Mouse (Mus musculus) forebrain, embryonic 16.5 days (tissue): ENCODE data around the gene Rspo1. TPM values are rescaled to one million over a fixed set of nuclear protein-coding genes. Genes with fewer than 3 reads are reported as not detected.

ENCODE experiments used
- ATAC-seq: fragments of 200-750 bp; cut with Nextera tagmentation; 2 replicates; pipeline ENCODE4 v1.8.0; 2017; ENCODE audit warnings: mild to moderate bottlenecking, moderate library complexity
- H3K27ac ChIP-seq: fragments of 300-500 bp; sonication (generic); 2 replicates; pipeline ENCODE4 v1.5.1; 2014; ENCODE audit warnings: low read length, control low read depth
- H3K27me3 ChIP-seq: fragments of 300-500 bp; sonication (generic); replicated peaks from 2 replicates; pipeline ENCODE4 v1.6.1; 2014; ENCODE audit warnings: low read length; ENCODE audit not compliant: control insufficient read depth, insufficient read depth
- H3K36me3 ChIP-seq: fragments of 300-500 bp; sonication (generic); 2 replicates; pipeline ENCODE4 v1.6.1; 2014; ENCODE audit not compliant: control insufficient read depth, insufficient read depth
- H3K4me1 ChIP-seq: fragments of 300-500 bp; sonication (generic); replicated peaks from 2 replicates; pipeline ENCODE4 v1.6.1; 2014; ENCODE audit warnings: low read length; ENCODE audit not compliant: control insufficient read depth, insufficient read depth
- H3K4me2 ChIP-seq: fragments of 300-500 bp; sonication (generic); 2 replicates; pipeline ENCODE4 v1.6.1; 2014; ENCODE audit warnings: mild to moderate bottlenecking, low read length, control low read depth
- H3K4me3 ChIP-seq: fragments of 300-500 bp; sonication (generic); replicated peaks from 2 replicates; pipeline ENCODE4 v1.5.1; 2014; ENCODE audit warnings: mild to moderate bottlenecking, low read length, control low read depth
- H3K9ac ChIP-seq: fragments of 300-500 bp; sonication (generic); replicated peaks from 2 replicates; pipeline ENCODE4 v1.6.1; 2014; ENCODE audit warnings: low read depth, low read length, control low read depth
- H3K9me3 ChIP-seq: fragments of 300-500 bp; sonication (generic); 2 replicates; pipeline ENCODE4 v1.6.1; 2016; ENCODE audit warnings: low read length; ENCODE audit not compliant: control insufficient read depth
- WGBS: fragments of 180-500 bp; shearing (Covaris S2); extraction: QIAGEN DNeasy Blood & Tissue Kit; methylation state at CpG from one replicate; pipeline ENCODE4 v1.1.7; 2014; 5-methylcytosine and 5-hydroxymethylcytosine counted together
- polyA plus RNA-seq: library from polyadenylated mRNA; unstranded; fragments of >200 nt; fragmentation: Nextera tagmentation; extraction: Ambion mirVana; gene quantifications from 2 replicates; pipeline ENCODE4 v1.2.1, GENCODE M21; 2015

Rspo1 gene
- polyA plus RNA-seq, 1 experiment from 2014 or later, result 1.1 TPM

DNA sequence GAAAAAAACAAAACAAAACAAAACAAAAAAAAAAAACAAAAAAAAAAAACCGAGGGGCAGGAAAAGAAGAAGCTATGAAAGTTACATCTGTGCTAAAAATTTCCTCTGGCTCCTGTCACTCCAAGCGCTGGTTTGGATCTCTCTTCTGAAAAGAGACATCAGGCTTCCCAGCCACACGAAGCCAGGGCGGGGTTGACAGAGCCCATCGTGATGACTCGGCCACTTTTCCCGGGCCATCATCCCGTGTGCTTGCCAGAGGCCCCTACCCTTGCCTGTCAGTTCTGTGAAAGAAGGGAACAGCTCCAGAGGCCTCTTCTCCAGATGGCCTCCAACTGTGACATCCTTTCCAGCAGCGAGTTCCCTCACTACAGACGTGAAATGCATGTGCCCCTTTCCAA, 35.2 kb upstream of the Rspo1 start:
- H3K4me3 ChIP-seq, result no peak overlapping the region
- no peak overlapping the region for H3K9ac ChIP-seq
- no peak for ATAC-seq
- no peaks in the 10 kb centered on the region for H3K27me3 ChIP-seq
- H3K4me1 ChIP-seq, result no peaks in the 10 kb centered on the region
- no peaks in the 10 kb centered on the region for H3K9me3 ChIP-seq
- no peak overlapping the region for H3K27ac ChIP-seq
- 52% methylated on average over 10 of the region's 10 CpGs for WGBS
- no peaks in the 10 kb centered on the region for H3K36me3 ChIP-seq
- no peak overlapping the region for H3K4me2 ChIP-seq

DNA sequence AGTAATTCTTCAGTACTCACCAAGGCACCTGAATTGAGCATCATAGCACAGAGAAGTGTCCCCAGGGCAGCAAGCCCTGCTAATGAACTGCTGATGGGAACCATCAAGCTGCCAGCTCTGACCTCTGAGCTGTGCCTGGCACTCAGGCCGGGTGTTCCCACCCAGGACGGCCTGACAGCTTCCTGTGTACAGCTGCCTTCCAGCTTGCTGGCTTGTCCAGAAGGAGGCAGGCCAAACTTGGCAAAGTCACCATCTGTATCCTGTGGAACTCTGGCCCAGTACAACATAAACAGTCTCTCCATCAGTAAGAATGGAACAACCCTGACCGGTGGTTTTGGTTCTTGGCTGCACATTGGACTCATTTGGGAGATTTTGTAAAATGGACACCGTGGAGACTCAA, 32.7 kb upstream of the Rspo1 start:
- H3K4me3 ChIP-seq, result no peak overlapping the region
- no peak for ATAC-seq
- H3K27ac ChIP-seq, result no peak overlapping the region
- 65% methylated on average over 4 of the region's 4 CpGs for WGBS
- H3K9me3 ChIP-seq, result no peaks in the 10 kb centered on the region
- no peaks in the 10 kb centered on the region for H3K4me1 ChIP-seq
- no peaks in the 10 kb centered on the region for H3K36me3 ChIP-seq
- no peaks in the 10 kb centered on the region for H3K27me3 ChIP-seq
- H3K9ac ChIP-seq, result no peak overlapping the region
- H3K4me2 ChIP-seq, result no peak overlapping the region

DNA sequence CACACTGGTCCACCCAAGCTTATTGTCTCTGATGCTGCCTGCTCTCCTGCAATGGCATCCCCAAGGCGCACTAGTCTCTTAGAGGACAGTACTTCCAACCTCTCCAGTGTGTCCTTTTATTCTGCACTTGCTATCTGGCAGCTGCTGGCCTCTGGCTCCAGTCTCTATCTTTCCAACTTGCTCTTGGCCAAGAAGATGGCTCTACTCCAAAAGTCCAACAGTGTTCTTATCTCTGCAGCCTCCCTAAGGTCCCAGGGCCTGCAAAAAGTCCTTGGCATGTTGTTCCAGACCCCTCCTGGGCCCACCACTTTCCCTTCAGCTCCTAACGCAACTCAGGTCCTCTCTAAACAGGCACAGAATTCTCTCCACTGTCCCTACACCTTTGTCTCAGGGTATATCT, 28.9 kb upstream of the Rspo1 start:
- no peaks in the 10 kb centered on the region for H3K9me3 ChIP-seq
- no peak overlapping the region for H3K27ac ChIP-seq
- H3K36me3 ChIP-seq, result no peaks in the 10 kb centered on the region
- no peak for ATAC-seq
- no peaks in the 10 kb centered on the region for H3K4me1 ChIP-seq
- no peak overlapping the region for H3K4me2 ChIP-seq
- no peak overlapping the region for H3K9ac ChIP-seq
- H3K27me3 ChIP-seq, result no peaks in the 10 kb centered on the region
- 82% methylated on average over 2 of the region's 2 CpGs for WGBS
- H3K4me3 ChIP-seq, result no peak overlapping the region

DNA sequence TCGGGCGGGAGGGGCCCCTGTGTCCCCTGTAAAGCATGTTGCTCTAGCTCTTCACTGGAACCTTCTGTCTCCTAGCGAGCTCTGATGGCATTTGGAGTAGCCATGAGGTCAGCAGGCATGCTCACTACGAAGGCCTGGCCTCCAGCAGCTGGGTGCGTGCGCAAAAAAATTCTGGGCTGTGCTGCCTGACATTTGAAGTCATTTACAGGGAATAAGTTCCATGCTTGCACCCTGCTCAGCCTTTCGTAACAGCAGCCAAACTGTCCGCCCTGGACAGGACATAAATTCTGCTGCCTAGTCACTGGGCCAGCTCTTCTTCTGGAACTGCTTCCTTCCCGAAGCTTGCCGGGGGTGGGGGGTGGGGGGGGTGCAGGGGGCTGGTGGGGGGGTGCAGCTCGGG, 27.2 kb upstream of the Rspo1 start:
- Histone ChIP-seq H3K27me3 (no peaks in the 10 kb centered on the region), H3K4me1 (no peaks in the 10 kb centered on the region)
- ATAC-seq, result no peak

DNA sequence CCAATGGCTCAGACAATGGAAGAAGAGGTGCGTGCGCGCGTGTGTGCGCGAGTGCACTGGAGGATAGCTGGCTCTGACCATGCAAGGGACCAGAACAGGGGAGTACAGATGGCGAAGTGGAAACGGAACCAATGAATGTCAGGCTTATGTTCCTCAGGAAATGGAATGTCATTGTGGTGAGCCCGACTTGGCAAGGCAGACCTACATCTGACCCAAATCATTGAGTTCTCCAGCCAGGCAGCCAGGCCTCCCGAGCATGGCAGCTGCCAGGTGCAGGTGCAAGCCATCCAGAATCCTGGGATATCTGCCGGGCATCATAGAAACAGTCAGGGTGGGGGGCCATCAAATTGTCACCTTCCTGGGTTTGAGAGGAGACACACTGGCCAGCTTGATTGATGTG, 25.3 kb upstream of the Rspo1 start:
- H3K4me1 ChIP-seq, result no peaks in the 10 kb centered on the region
- WGBS, result 87% methylated on average over 11 of the region's 11 CpGs
- no peak for ATAC-seq
- H3K36me3 ChIP-seq, result no peaks in the 10 kb centered on the region
- no peak overlapping the region for H3K27ac ChIP-seq
- no peaks in the 10 kb centered on the region for H3K27me3 ChIP-seq
- H3K4me3 ChIP-seq, result no peak overlapping the region
- H3K9ac ChIP-seq, result no peak overlapping the region
- no peak overlapping the region for H3K4me2 ChIP-seq
- H3K9me3 ChIP-seq, result no peaks in the 10 kb centered on the region

More for the DNA sequence above, 27.2 kb upstream of the Rspo1 start:
- H3K4me2 ChIP-seq, result no peak overlapping the region
- no peak overlapping the region for H3K4me3 ChIP-seq
- no peaks in the 10 kb centered on the region for H3K36me3 ChIP-seq
- 76% methylated on average over 11 of the region's 11 CpGs for WGBS
- H3K9me3 ChIP-seq, result no peaks in the 10 kb centered on the region
- no peak overlapping the region for H3K27ac ChIP-seq
- H3K9ac ChIP-seq, result no peak overlapping the region

DNA sequence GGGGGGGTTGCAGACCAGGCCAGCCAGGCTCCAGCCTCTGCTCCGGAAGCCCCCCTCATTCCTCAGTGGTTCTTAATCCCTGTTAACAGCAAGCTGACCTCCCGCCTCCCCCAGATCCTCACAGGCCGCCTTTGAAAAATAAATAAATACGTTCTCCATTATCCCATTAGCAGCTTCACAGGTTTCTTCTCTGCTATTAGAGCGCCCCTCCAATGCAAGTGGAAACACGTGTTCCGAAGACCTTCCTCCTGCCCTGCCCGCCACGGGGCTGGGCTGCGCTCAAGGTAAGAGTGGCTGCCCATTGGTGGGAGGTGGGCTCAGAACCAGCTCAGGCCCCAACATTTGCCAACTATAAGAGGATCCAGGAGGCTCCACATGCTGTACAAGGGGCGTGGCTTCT, 23.7 kb upstream of the Rspo1 start:
- 59% methylated on average over 11 of the region's 11 CpGs for WGBS
- H3K36me3 ChIP-seq, result no peaks in the 10 kb centered on the region
- H3K27ac ChIP-seq, result no peak overlapping the region
- H3K4me2 ChIP-seq, result no peak overlapping the region
- no peaks in the 10 kb centered on the region for H3K4me1 ChIP-seq
- no peak overlapping the region for H3K9ac ChIP-seq
- no peak overlapping the region for H3K4me3 ChIP-seq
- no peaks in the 10 kb centered on the region for H3K27me3 ChIP-seq
- ATAC-seq, result no peak
- no peaks in the 10 kb centered on the region for H3K9me3 ChIP-seq

DNA sequence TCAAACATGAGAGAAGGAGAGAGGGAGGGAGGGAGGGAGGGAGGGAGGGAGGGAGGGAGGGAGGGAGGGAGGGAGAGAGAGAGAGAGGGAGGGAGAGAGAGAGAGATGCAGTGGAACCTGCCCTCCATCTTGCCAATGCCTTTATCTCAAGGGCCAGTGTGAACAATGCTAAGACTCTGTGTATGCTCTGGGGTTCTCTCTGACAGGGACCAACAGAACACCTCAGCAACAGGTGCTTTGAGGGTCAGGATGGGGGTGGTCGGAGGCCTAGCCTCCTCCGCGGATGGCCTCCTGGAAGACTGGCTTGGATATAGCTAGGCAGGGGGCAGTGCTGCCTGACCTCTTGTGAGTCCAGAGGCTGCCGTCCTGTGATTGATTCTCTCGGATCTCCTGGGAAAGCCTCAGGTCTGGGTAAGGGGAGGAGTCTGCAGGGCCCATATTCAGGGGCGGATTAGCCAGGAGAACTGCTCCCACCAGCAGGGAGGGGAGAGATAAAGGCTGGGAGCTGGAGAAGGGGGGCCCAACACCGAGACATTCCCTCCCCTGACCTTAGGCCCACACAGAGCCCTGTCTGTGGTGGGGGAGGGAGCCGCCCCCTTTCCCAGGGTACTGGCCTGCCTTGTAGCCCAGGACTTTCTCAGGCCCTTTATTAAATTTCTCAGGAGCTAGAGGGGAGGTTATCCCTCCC, 21.2 kb upstream of the Rspo1 start:
- Histone ChIP-seq H3K27ac (no peak overlapping the region), H3K4me1 (no peaks in the 10 kb centered on the region), H3K27me3 (no peaks in the 10 kb centered on the region), H3K4me2 (no peak overlapping the region), H3K9ac (no peak overlapping the region), H3K9me3 (no peaks in the 10 kb centered on the region), H3K4me3 (no peak overlapping the region), H3K36me3 (no peaks in the 10 kb centered on the region)
- WGBS, result 7% methylated on average over 8 of the region's 8 CpGs
- no peak for ATAC-seq

DNA sequence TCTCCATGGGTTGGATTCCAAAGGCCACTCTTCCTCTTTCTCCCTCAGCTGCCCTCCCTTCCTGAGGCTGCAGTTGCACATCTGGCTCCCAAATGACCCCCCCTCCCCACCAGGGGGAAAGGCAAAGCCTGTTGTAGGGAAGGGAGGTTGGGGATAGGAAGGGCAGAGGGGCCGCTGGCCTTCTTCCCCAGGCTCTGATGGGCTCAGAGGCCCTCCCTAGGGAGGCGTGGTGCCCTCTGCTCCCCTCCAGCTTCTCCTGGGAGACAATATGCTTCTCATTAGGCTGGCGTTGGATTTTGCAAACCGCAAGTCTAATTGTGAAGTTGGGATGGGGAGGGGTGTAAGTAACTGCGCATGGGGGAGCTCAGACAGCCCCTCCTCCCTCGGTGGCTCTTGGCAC, 17.5 kb upstream of the Rspo1 start:
- Histone ChIP-seq H3K27ac (no peak overlapping the region), H3K27me3 (no peaks in the 10 kb centered on the region), H3K4me1 (no peaks in the 10 kb centered on the region), H3K36me3 (no peaks in the 10 kb centered on the region), H3K9me3 (no peaks in the 10 kb centered on the region), H3K4me2 (no peak overlapping the region), H3K4me3 (no peak overlapping the region), H3K9ac (no peak overlapping the region)
- no peak for ATAC-seq
- WGBS, result 27% methylated on average over 6 of the region's 6 CpGs

DNA sequence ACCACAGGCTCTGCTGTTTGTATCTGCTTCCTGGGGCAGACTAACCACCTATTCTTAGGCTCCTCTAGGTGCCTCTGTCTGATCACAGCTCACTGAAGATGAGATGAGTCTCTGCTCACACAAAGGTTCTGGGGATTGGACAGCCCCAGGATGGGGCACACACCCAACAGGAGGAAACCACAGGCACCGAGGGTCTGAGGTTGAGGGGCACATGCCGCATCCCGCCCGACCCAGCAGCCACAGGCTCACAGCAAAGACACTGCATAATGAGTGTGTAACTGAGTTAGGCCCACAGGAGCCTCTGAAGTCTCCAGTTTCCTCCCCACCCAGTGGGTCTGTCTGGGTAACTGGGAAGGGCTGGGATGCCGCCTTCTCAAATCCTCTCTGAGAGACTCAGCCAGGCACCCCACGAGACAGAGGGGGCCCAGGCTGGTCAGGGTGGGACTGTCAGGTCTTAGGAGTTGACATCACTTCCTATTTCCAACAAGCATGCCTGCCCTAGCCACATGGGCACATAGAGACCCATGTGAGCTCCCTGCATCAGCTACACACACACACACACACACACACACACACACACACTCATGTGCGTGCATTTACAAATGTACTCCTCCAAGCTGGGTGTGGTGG, 16.9 kb upstream of the Rspo1 start:
- Histone ChIP-seq H3K9me3 (no peaks in the 10 kb centered on the region), H3K4me3 (no peak overlapping the region), H3K27me3 (no peaks in the 10 kb centered on the region), H3K4me2 (no peak overlapping the region), H3K27ac (no peak overlapping the region), H3K4me1 (no peaks in the 10 kb centered on the region), H3K9ac (no peak overlapping the region), H3K36me3 (no peaks in the 10 kb centered on the region)
- WGBS, result 69% methylated on average over 7 of the region's 7 CpGs
- ATAC-seq, result no peak

DNA sequence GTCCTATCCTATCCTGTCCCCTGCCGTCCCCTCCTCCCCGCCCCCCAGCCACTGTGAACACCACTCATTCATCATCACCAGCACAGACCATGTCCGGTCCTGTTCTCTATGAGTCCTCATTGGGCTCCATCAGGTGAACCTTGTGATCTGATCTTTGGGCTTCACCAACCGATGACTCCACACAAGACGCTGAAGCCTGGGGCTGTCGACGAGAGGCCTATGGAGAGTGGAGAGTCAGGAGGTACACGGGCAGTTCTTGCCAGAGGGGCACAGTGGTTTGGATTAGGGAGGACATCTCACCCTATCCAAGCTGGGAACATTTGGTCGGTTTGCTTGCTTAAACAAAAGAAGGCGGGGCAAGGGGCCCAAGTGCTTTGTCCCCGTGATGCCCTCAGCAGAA, 16.0 kb upstream of the Rspo1 start:
- H3K27ac ChIP-seq, result no peak overlapping the region
- no peaks in the 10 kb centered on the region for H3K4me1 ChIP-seq
- H3K4me3 ChIP-seq, result no peak overlapping the region
- H3K9ac ChIP-seq, result no peak overlapping the region
- H3K9me3 ChIP-seq, result no peaks in the 10 kb centered on the region
- no peaks in the 10 kb centered on the region for H3K27me3 ChIP-seq
- 80% methylated on average over 11 of the region's 11 CpGs for WGBS
- H3K4me2 ChIP-seq, result no peak overlapping the region
- ATAC-seq, result no peak
- no peaks in the 10 kb centered on the region for H3K36me3 ChIP-seq
